Mouse (Mus musculus) heart, postnatal 0 days (tissue): ENCODE measurements around the gene Xylt1. TPM values are rescaled to one million over a fixed set of nuclear protein-coding genes. Genes with fewer than 3 reads are reported as not detected.
A peak's percentile ranks its signal among the peaks of the same experiment; 100 is the strongest.

ENCODE experiments used
- ATAC-seq: fragments of 200-750 bp; cut with Nextera tagmentation; 2 replicates; pipeline ENCODE4 v1.8.0; 2017; ENCODE audit warnings: low read depth, moderate number of reproducible peaks, moderate library complexity; ENCODE audit not compliant: insufficient read depth
- DNase-seq: peaks from one replicate; pipeline ENCODE4 v3.0.0-alpha.2; 2016; ENCODE audit warnings: low spot score
- H3K27ac ChIP-seq: fragments of 300-500 bp; sonication (generic); 2 replicates; pipeline ENCODE4 v1.5.1; 2014; ENCODE audit warnings: low read depth, mild to moderate bottlenecking
- H3K27me3 ChIP-seq: fragments of 300-500 bp; sonication (generic); 2 replicates; pipeline ENCODE4 v1.6.1; 2014; ENCODE audit warnings: low read length, mixed read lengths; ENCODE audit not compliant: control insufficient read depth, insufficient read depth
- H3K36me3 ChIP-seq: fragments of 300-500 bp; sonication (generic); replicated peaks from 2 replicates; pipeline ENCODE4 v1.6.1; 2014; ENCODE audit warnings: low read length, mixed read lengths; ENCODE audit not compliant: control insufficient read depth, insufficient read depth
- H3K4me1 ChIP-seq: fragments of 300-500 bp; sonication (generic); 2 replicates; pipeline ENCODE4 v1.6.1; 2014; ENCODE audit warnings: antibody characterized with exemption; ENCODE audit not compliant: control insufficient read depth, insufficient read depth
- H3K4me2 ChIP-seq: fragments of 300-500 bp; sonication (generic); 2 replicates; pipeline ENCODE4 v1.6.1; 2014; ENCODE audit warnings: low read depth, mild to moderate bottlenecking, low read length, moderate library complexity
- H3K4me3 ChIP-seq: fragments of 300-500 bp; sonication (generic); 2 replicates; pipeline ENCODE4 v1.5.1; 2014; ENCODE audit warnings: low read depth, low read length
- H3K9ac ChIP-seq: fragments of 300-500 bp; sonication (generic); replicated peaks from 2 replicates; pipeline ENCODE4 v1.6.1; 2014; ENCODE audit warnings: low read depth, low read length, mixed read lengths
- H3K9me3 ChIP-seq: fragments of 300-500 bp; sonication (generic); replicated peaks from 2 replicates; pipeline ENCODE4 v1.6.1; 2016; ENCODE audit warnings: low read length; ENCODE audit not compliant: control insufficient read depth
- CTCF ChIP-seq: IDR thresholded peaks from 2 replicates; pipeline ENCODE4 v1.5.1; 2016; ENCODE audit warnings: antibody characterized with exemption, control low read depth, low read depth
- EP300 ChIP-seq: IDR thresholded peaks from 2 replicates; pipeline ENCODE4 v1.6.1; 2016; ENCODE audit warnings: antibody characterized with exemption, low read depth
- WGBS: fragments of 180-500 bp; shearing (Covaris S2); extraction: QIAGEN DNeasy Blood & Tissue Kit; methylation state at CpG from one replicate; pipeline ENCODE4 v1.1.7; 2014; 5-methylcytosine and 5-hydroxymethylcytosine counted together
- polyA plus RNA-seq: library from polyadenylated mRNA; unstranded; fragments of >200 nt; fragmentation: Nextera tagmentation; extraction: Ambion mirVana; gene quantifications from 2 replicates; pipeline ENCODE4 v1.2.1, GENCODE M21; 2015
- total RNA-seq: library from RNA; depleted of rRNA; stranded (reverse); fragments of >200 nt; gene quantifications from 2 replicates; pipeline ENCODE4 v1.2.3, GENCODE M21; 2014; ENCODE audit warnings: low replicate concordance

The Xylt1 gene
- total and polyA plus RNA-seq, 2 experiments from 2014 or later = 0.36 to 8.9 TPM

DNA sequence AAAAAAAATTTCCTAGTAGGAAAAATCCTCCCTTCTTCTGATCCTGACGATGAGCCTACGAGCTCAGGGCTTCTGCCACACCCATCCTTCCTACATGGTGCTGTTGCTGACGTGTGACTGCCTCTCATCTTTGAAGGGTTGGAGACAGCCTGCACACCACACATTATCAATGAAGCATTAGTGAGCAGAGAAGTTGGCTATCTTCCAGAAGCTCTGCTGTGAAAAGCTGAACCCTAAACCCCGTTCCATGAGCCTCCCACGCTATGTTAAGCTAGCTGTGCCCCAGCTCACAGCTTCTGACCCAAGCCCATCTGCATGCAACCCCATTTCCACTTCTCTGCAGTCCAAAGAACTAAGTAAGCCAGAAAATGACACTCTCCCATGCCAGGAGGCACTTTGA is 204.4 kb downstream of the Xylt1 start:
- DNase-seq (no peak), ATAC-seq (no peak)
- no peaks in the 10 kb centered on the region for H3K27me3 ChIP-seq

DNA sequence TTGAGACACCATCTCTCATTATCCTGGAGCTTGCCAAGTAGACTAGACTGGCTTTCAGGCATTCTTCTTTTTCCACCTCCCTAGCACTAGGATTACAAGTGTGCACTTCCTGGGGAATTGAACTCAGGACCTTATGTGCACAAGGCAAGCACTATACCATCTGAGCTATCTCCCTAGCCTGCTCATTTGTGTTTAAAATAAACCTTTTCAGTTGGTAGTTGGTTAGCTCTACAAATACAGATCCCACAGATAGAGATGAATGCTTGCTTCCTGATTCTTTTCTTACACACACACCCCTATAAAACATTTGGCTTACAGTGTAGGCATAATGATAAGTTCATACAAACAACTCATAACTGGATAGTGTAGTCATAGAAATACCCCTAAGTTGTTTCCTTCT is 206.0 kb downstream of the Xylt1 start:
- no peaks in the 10 kb centered on the region for H3K36me3 ChIP-seq
- no peaks in the 10 kb centered on the region for H3K27me3 ChIP-seq
- no peak for ATAC-seq
- DNase-seq = no peak
- H3K4me2 ChIP-seq = no peak overlapping the region
- TF ChIP-seq EP300 (no peak), CTCF (no peak)
- H3K27ac ChIP-seq = no peak overlapping the region
- H3K9ac ChIP-seq = no peak overlapping the region
- no peaks in the 10 kb centered on the region for H3K4me1 ChIP-seq
- H3K9me3 ChIP-seq = no peaks in the 10 kb centered on the region
- no peak overlapping the region for H3K4me3 ChIP-seq

More for the DNA sequence above, 204.4 kb downstream of the Xylt1 start:
- Histone ChIP-seq H3K4me2 (no peak overlapping the region), H3K9ac (no peak overlapping the region), H3K4me1 (no peaks in the 10 kb centered on the region), H3K4me3 (no peak overlapping the region), H3K36me3 (no peaks in the 10 kb centered on the region), H3K9me3 (no peaks in the 10 kb centered on the region), H3K27ac (no peak overlapping the region)
- 24% methylated on average over 5 of the region's 5 CpGs for WGBS
- TF ChIP-seq CTCF = no peak
- no peak for TF ChIP-seq EP300

DNA sequence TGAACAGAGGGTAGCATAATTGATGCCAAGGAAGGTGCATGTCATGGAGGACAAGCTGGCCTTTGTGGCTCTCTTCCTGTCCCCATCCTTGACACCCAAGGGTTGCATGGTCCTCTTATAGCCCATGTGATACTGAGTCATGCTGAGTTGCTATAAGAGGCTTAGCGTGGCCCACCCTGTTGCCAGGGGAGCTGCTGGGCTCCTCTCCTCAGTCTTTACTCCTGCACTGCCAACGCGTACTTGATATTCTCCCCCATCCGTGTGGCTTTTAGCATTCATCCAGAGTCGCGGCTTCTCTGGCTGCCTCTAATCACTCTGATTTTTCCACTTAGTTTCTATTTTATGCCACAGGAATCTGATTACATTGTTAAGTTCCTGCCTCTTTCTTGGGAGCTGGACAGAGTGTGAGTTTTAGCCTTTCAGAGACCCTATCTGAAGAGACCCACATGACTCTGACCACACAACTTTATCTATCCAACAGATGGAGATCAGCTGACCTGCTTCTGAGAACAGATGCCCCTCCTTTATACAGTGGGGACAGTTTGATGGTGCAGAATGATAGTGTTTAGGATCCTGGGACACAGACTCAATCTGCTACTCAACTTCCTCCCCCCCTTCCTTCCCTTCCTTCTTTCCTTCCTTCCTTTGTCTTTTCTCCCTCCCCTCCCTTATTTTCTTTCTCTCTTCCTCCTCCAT is 206.6 kb downstream of the Xylt1 start:
- 43% methylated on average over 6 of the region's 6 CpGs for WGBS
- no peaks in the 10 kb centered on the region for H3K36me3 ChIP-seq
- TF ChIP-seq EP300 = no peak
- TF ChIP-seq CTCF = no peak
- H3K4me2 ChIP-seq = no peak overlapping the region
- H3K9ac ChIP-seq = no peak overlapping the region
- no peak for ATAC-seq
- H3K4me1 ChIP-seq = no peaks in the 10 kb centered on the region
- H3K4me3 ChIP-seq = no peak overlapping the region
- no peaks in the 10 kb centered on the region for H3K27me3 ChIP-seq
- DNase-seq = no peak
- no peaks in the 10 kb centered on the region for H3K9me3 ChIP-seq
- no peak overlapping the region for H3K27ac ChIP-seq

DNA sequence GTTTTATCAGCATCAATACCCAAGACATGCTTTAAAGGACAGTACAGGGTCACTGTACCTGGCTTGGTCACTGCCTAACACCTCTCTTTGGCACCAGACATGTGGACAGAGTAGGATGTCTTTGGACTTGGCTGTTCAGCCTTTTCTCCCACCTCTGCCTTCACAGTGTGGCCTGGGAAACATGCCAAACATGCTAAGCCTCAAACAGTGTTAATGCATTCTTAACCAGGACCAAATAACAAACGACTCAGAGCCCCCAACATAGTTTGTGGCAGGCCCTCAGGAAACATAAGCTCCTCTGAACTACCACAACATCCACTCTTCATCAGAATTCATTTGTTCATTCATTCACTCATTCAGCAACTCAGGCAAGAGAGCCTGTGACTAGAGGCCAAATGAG is 207.6 kb downstream of the Xylt1 start:
- TF ChIP-seq CTCF (no peak), EP300 (no peak)
- Histone ChIP-seq H3K9me3 (no peaks in the 10 kb centered on the region), H3K27ac (no peak overlapping the region), H3K4me3 (no peak overlapping the region), H3K4me2 (no peak overlapping the region), H3K36me3 (no peaks in the 10 kb centered on the region), H3K9ac (no peak overlapping the region), H3K4me1 (no peaks in the 10 kb centered on the region), H3K27me3 (no peaks in the 10 kb centered on the region)
- DNase-seq (peak; percentile 31), ATAC-seq (no peak)
- WGBS = 3% methylated on average over 1 of the region's 1 CpGs

DNA sequence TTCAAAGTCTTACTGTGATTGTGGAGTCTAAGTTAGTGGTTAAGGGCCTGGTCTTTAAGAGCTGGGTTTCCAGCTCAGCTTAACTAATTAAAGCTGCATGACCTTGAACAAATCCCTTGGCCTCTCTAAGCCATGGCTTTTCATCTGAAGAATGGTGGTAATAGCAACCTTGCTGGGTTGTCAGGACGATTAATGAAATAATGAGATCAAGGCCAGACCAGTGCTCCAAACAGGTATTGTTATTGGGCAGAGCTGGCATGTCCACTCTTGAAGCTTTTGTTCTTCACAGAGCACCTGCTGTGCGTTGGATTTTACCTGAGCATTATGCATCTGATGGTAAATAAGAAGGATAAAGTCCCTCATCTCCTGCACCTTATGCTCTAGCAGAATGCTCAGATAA is 208.6 kb downstream of the Xylt1 start:
- Histone ChIP-seq H3K4me2 (no peak overlapping the region), H3K27me3 (no peaks in the 10 kb centered on the region), H3K27ac (no peak overlapping the region), H3K36me3 (no peaks in the 10 kb centered on the region; the same call in 1 of the 2 replicates), H3K4me1 (no peaks in the 10 kb centered on the region), H3K9ac (no peak overlapping the region), H3K9me3 (no peaks in the 10 kb centered on the region), H3K4me3 (no peak overlapping the region)
- no peak for DNase-seq
- ATAC-seq = no peak
- TF ChIP-seq CTCF = no peak
- TF ChIP-seq EP300 = no peak
- WGBS = 82% methylated on average over 2 of the region's 2 CpGs

DNA sequence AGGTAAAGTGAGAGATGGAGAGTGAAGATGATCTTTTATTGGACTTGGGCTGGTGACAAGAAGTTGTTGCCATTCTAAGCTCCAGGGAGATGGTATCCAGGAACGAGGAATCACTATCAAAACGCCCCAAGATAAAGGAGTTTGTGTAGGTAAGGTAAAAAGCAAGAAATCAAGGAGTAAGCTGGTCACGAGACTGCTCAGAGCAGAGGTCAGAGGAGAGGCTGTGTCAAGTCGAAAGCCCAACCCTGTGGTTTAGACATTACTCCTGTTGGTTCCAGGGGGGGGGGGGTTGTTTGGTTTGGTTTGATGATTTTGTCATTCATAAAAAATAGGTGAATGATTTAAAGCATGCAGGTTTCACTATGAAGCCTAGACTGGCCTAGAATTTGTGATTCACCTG is 209.0 kb downstream of the Xylt1 start:
- Histone ChIP-seq H3K27ac (no peak overlapping the region), H3K4me2 (no peak overlapping the region), H3K9me3 (no peaks in the 10 kb centered on the region), H3K9ac (no peak overlapping the region), H3K36me3 (no peaks in the 10 kb centered on the region; the same call in 1 of the 2 replicates), H3K4me1 (no peaks in the 10 kb centered on the region), H3K4me3 (no peak overlapping the region), H3K27me3 (no peaks in the 10 kb centered on the region)
- ATAC-seq (no peak), DNase-seq (no peak)
- TF ChIP-seq EP300 (no peak), CTCF (no peak)
- WGBS = 68% methylated on average over 4 of the region's 4 CpGs
